Mouse (Mus musculus): ENCODE measurements at regions not wholly inside any gene's neighbourhood (a gene's known extent, or its start where the extent isn't known, plus 50 kb on each side); places are given as distances from the start of the nearest gene placed in this dataset.

DNA sequence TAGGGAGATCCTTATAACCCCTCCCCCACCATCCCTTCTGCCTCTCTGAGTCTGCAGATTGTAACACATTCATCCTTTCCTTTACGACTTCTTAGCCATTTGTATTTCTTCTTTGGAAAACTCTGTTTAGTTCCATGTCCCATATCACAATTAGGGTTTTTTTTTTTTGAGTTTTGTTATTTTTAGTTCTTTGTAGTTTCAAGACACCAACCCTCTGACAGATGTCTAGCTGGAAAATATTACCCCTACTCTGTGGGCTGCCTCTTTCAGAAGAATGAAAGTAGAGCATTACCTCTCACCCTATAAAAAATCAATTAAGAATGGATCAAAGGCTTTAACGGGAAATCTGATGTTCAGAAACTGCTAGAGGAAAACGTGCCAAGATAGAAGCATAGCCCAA lies 180.1 kb downstream of the Gm5447 start:
- no peak overlapping the region for H3K9ac ChIP-seq (replicated peaks; ENCODE audit: low read length)
- WGBS, result 32% methylated on average over 3 of the region's 3 CpGs
- no peaks in the 10 kb centered on the region for H3K27me3 ChIP-seq (ENCODE audit: insufficient read depth, low read length)
- H3K36me3 ChIP-seq (ENCODE audit: insufficient read depth, low read length), result no peaks in the 10 kb centered on the region
- no peak for ATAC-seq (ENCODE audit: low FRiP score, low TSS enrichment)
- H3K4me1 ChIP-seq (ENCODE audit: insufficient read depth, low read length), result no peaks in the 10 kb centered on the region
- no peak overlapping the region for H3K27ac ChIP-seq (ENCODE audit: low read length)
- no peak overlapping the region for H3K4me3 ChIP-seq (ENCODE audit: low read length)
- no peak overlapping the region for H3K4me2 ChIP-seq (replicated peaks; ENCODE audit: low read depth, low read length)
- no peaks in the 10 kb centered on the region for H3K9me3 ChIP-seq (ENCODE audit: low read length)

DNA sequence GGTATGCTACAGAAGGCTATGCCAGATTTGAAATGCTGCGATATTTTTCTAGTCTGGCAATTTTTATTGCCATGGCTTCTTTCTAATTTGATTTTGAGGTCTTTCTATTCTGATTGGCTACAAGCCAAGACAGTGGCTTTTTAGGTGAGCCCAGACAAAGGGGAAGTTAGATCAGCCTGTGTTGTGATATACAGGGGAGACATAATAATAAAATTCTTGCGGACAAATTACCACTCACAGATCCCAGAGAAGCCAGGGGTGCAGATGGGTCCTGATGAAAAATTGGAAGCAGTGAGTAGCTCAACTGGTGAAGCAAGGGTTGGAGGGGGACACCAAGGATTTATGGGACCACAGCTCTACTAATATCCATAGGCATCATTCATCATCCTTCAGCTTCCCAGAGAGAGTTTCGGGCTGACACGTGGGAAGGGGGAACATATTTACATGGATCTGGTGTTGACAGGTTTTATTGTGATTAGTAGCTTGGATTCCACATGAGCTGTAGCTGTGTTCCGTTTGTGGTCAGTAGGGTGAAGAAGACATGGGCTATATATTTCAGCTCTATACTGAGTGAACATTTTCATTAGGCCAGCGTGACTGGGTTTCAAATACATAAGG lies 190.0 kb downstream of the Gm5447 start:
- H3K27me3 ChIP-seq (ENCODE audit: insufficient read depth, low read length), result no peaks in the 10 kb centered on the region
- no peaks in the 10 kb centered on the region for H3K9me3 ChIP-seq (ENCODE audit: low read length)
- no peak overlapping the region for H3K27ac ChIP-seq (ENCODE audit: low read length)
- H3K36me3 ChIP-seq (ENCODE audit: insufficient read depth, low read length), result no peaks in the 10 kb centered on the region
- no peak overlapping the region for H3K4me3 ChIP-seq (ENCODE audit: low read length)
- 39% methylated on average over 6 of the region's 6 CpGs for WGBS
- H3K9ac ChIP-seq (replicated peaks; ENCODE audit: low read length), result no peak overlapping the region
- no peak overlapping the region for H3K4me2 ChIP-seq (replicated peaks; ENCODE audit: low read depth, low read length)
- H3K4me1 ChIP-seq (ENCODE audit: insufficient read depth, low read length), result peaks cover 2% of the 10 kb centered on the region; the same call in 1 of the 2 replicates
- peak; percentile 31; the same call in 1 of the 2 replicates for ATAC-seq (ENCODE audit: low FRiP score, low TSS enrichment)

- H3K36me3 ChIP-seq (ENCODE audit: insufficient read depth, low read length), result no peaks in the 10 kb centered on the region
- H3K27ac ChIP-seq (ENCODE audit: low read length), result no peak overlapping the region
- no peaks in the 10 kb centered on the region for H3K27me3 ChIP-seq (ENCODE audit: insufficient read depth, low read length)
- H3K4me2 ChIP-seq (replicated peaks; ENCODE audit: low read depth, low read length), result no peak overlapping the region
- ATAC-seq (ENCODE audit: low FRiP score, low TSS enrichment), result no peak
- H3K9ac ChIP-seq (replicated peaks; ENCODE audit: low read length), result no peak overlapping the region
- 44% methylated on average over 5 of the region's 5 CpGs for WGBS
- H3K4me1 ChIP-seq (ENCODE audit: insufficient read depth, low read length), result peaks cover 2% of the 10 kb centered on the region; the same call in 1 of the 2 replicates
- H3K9me3 ChIP-seq (ENCODE audit: low read length), result no peaks in the 10 kb centered on the region
- no peak overlapping the region for H3K4me3 ChIP-seq (ENCODE audit: low read length)
These were observed 192.3 kb downstream of the Gm5447 start for GRCm38 (mm10) chr13:31166286-31166685.

DNA sequence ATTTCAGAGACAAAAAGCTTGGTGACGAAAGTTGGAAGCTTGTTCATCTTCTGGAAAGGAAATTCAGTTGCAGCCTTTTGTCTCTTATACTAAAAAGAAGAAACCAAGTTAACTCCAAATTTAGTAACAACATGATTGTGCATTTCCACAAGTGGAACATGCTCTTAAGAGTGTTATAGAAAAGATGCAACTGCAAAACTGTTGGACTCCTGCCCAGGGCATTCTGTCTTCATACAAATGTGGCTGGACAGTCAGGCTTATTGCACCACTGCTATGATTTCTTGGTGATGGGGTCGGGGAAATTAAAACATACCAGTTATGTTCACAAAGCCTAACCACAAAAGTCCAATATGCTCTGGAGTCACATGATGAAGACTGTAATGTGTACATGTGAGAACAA lies 194.8 kb downstream of the Gm5447 start:
- peaks cover 2% of the 10 kb centered on the region; the same call in 1 of the 2 replicates for H3K4me1 ChIP-seq (ENCODE audit: insufficient read depth, low read length)
- no peak overlapping the region for H3K4me2 ChIP-seq (replicated peaks; ENCODE audit: low read depth, low read length)
- no peak overlapping the region for H3K9ac ChIP-seq (replicated peaks; ENCODE audit: low read length)
- no peak overlapping the region for H3K4me3 ChIP-seq (ENCODE audit: low read length)
- whole genome bisulfite sequencing, result 85% methylated on average over 2 of the region's 2 CpGs
- no peaks in the 10 kb centered on the region for H3K36me3 ChIP-seq (ENCODE audit: insufficient read depth, low read length)
- H3K9me3 ChIP-seq (ENCODE audit: low read length), result no peaks in the 10 kb centered on the region
- H3K27me3 ChIP-seq (ENCODE audit: insufficient read depth, low read length), result no peaks in the 10 kb centered on the region
- H3K27ac ChIP-seq (ENCODE audit: low read length), result no peak overlapping the region
- no peak for ATAC-seq (ENCODE audit: low FRiP score, low TSS enrichment)

GRCm38 (mm10) chr13:31171751-31172150 lies 197.7 kb downstream of the Gm5447 start:
- Histone ChIP-seq H3K4me2 (replicated peaks; ENCODE audit: low read depth, low read length) (no peak overlapping the region), H3K4me1 (ENCODE audit: insufficient read depth, low read length) (no peaks in the 10 kb centered on the region), H3K4me3 (ENCODE audit: low read length) (no peak overlapping the region), H3K9me3 (ENCODE audit: low read length) (peaks cover 4% of the 10 kb centered on the region; the same call in 1 of the 2 replicates), H3K27me3 (ENCODE audit: insufficient read depth, low read length) (no peaks in the 10 kb centered on the region), H3K36me3 (ENCODE audit: insufficient read depth, low read length) (no peaks in the 10 kb centered on the region), H3K27ac (ENCODE audit: low read length) (no peak overlapping the region), H3K9ac (replicated peaks; ENCODE audit: low read length) (no peak overlapping the region)
- no peak for ATAC-seq (ENCODE audit: low FRiP score, low TSS enrichment)
- 63% methylated on average over 2 of the region's 2 CpGs for WGBS

- 91% methylated on average over 5 of the region's 5 CpGs for WGBS
- ATAC-seq (ENCODE audit: low FRiP score, low TSS enrichment), result no peak
- Histone ChIP-seq H3K36me3 (ENCODE audit: insufficient read depth, low read length) (no peaks in the 10 kb centered on the region), H3K27ac (ENCODE audit: low read length) (no peak overlapping the region), H3K4me3 (ENCODE audit: low read length) (no peak overlapping the region), H3K9ac (replicated peaks; ENCODE audit: low read length) (no peak overlapping the region), H3K4me1 (ENCODE audit: insufficient read depth, low read length) (no peaks in the 10 kb centered on the region), H3K27me3 (ENCODE audit: insufficient read depth, low read length) (no peaks in the 10 kb centered on the region), H3K4me2 (replicated peaks; ENCODE audit: low read depth, low read length) (no peak overlapping the region), H3K9me3 (ENCODE audit: low read length) (peaks cover 4% of the 10 kb centered on the region; the same call in 1 of the 2 replicates)
These were observed 198.6 kb downstream of the Gm5447 start for GRCm38 (mm10) chr13:31172580-31172979.

DNA sequence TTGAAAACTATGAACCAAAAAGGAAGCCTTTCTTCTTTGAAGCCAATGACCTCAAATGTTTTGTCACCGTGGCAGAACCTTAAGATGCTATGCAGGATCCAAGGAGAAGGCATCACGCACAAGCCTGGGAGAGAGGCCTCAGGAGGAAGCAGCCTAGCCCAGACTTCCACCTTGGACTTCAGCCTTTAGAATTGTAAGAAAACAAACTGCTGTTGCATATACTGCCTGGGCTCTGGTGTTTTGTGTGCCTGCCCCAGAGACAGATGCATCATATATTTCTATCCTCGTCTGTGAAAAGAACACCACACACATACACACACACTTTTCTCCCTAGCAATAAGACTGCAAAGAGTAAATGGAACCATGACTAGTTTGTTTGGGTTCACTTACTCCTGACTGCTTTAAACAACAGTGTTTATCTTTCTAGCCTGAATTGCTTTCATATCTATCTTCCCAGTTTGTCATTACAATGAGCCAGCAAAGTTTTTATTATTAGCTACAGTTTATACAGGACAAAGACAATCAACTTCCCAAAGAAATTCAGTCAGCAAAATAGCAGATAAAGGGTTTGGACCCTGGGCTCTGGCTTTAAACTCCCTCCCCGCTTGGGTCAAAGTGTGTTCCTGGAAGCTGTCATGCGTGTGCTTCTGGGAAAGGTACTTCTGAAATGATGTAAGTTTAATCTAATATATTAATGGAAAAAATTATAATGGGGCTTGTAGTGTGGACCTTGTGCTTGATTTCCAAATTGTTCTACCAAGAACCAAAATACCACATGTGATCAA lies 204.2 kb downstream of the Gm5447 start:
- H3K36me3 ChIP-seq (ENCODE audit: insufficient read depth, low read length), result no peaks in the 10 kb centered on the region
- no peak for ATAC-seq (ENCODE audit: low FRiP score, low TSS enrichment)

GRCm38 (mm10) chr13:31178964-31179363 lies 205.0 kb downstream of the Gm5447 start:
- Histone ChIP-seq H3K4me3 (ENCODE audit: low read length) (no peak overlapping the region), H3K4me2 (replicated peaks; ENCODE audit: low read depth, low read length) (no peak overlapping the region), H3K4me1 (ENCODE audit: insufficient read depth, low read length) (peaks cover 8% of the 10 kb centered on the region; the same call in 1 of the 2 replicates), H3K9me3 (ENCODE audit: low read length) (peaks cover 4% of the 10 kb centered on the region; the same call in 1 of the 2 replicates), H3K9ac (replicated peaks; ENCODE audit: low read length) (no peak overlapping the region), H3K36me3 (ENCODE audit: insufficient read depth, low read length) (no peaks in the 10 kb centered on the region), H3K27ac (ENCODE audit: low read length) (no peak overlapping the region), H3K27me3 (ENCODE audit: insufficient read depth, low read length) (no peaks in the 10 kb centered on the region; the same call in 1 of the 2 replicates)
- WGBS, result 83% methylated on average over 3 of the region's 3 CpGs
- no peak for ATAC-seq (ENCODE audit: low FRiP score, low TSS enrichment)

More for the DNA sequence above, 204.2 kb downstream of the Gm5447 start:
- peaks cover 4% of the 10 kb centered on the region; the same call in 1 of the 2 replicates for H3K9me3 ChIP-seq (ENCODE audit: low read length)
- no peak overlapping the region for H3K4me3 ChIP-seq (ENCODE audit: low read length)
- no peak overlapping the region for H3K4me2 ChIP-seq (replicated peaks; ENCODE audit: low read depth, low read length)
- H3K27me3 ChIP-seq (ENCODE audit: insufficient read depth, low read length), result no peaks in the 10 kb centered on the region; the same call in 1 of the 2 replicates
- peaks cover 8% of the 10 kb centered on the region; the same call in 1 of the 2 replicates for H3K4me1 ChIP-seq (ENCODE audit: insufficient read depth, low read length)
- H3K27ac ChIP-seq (ENCODE audit: low read length), result no peak overlapping the region
- no peak overlapping the region for H3K9ac ChIP-seq (replicated peaks; ENCODE audit: low read length)
- WGBS, result 77% methylated on average over 5 of the region's 5 CpGs

- peaks cover 4% of the 10 kb centered on the region; the same call in 1 of the 2 replicates for H3K9me3 ChIP-seq (ENCODE audit: low read length)
- 0 out of 2 replicates have a peak overlapping the region, but pooled peaks have one; percentile 13 for H3K9ac ChIP-seq (replicated peaks; ENCODE audit: low read length)
- H3K27ac ChIP-seq (ENCODE audit: low read length), result no peak overlapping the region
- H3K36me3 ChIP-seq (ENCODE audit: insufficient read depth, low read length), result no peaks in the 10 kb centered on the region
- H3K4me1 ChIP-seq (ENCODE audit: insufficient read depth, low read length), result peaks cover 8% of the 10 kb centered on the region; the same call in 1 of the 2 replicates
- H3K27me3 ChIP-seq (ENCODE audit: insufficient read depth, low read length), result no peaks in the 10 kb centered on the region; the same call in 1 of the 2 replicates
- ATAC-seq (ENCODE audit: low FRiP score, low TSS enrichment), result peak; percentile 65
- H3K4me3 ChIP-seq (ENCODE audit: low read length), result no peak overlapping the region
- peak overlapping the region; percentile 31 for H3K4me2 ChIP-seq (replicated peaks; ENCODE audit: low read depth, low read length)
- 24% methylated on average over 12 of the region's 12 CpGs for WGBS
These were observed 205.5 kb downstream of the Gm5447 start for GRCm38 (mm10) chr13:31179407-31180001.

Data from kidney, embryonic 16.5 days (tissue).